Mouse (Mus musculus): Measurements from ENCODE around the gene Gm10799. TPM values are rescaled to one million over a fixed set of nuclear protein-coding genes. Genes with fewer than 3 reads are reported as not detected.
"Not testable (repeated sequence)": the region's sequence is repeated elsewhere in the genome, so short reads cannot be mapped to it uniquely, and the experiment has no call there.

Gm10799 gene
- polyA plus RNA-seq, 1 experiment = not detected

DNA sequence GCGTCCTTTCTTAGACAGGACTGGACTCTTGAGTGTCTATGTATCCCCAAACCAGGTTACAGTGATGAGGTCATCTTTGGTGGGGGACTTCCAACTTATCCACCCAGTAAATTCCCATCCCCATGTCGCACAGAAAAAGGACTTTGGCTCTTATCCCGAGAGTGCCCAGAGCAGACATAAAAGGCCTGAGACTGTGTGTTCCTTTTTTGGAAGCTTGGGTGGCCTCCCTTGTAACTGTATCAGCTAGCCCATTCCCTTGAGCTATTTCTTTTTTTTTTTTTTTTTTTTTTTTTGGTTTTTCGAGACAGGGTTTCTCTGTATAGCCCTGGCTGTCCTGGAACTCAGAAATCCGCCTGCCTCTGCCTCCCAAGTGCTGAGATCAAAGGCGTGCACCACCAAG, 2.8 kb downstream of the Gm10799 start, which contains the start of gene Gm10912:
Gm10912 (plus strand) TSS at position 301 of the 400 bp plus-strand sequence.
- DNase-seq (ENCODE audit: low spot score) = not testable (repeated sequence)

DNA sequence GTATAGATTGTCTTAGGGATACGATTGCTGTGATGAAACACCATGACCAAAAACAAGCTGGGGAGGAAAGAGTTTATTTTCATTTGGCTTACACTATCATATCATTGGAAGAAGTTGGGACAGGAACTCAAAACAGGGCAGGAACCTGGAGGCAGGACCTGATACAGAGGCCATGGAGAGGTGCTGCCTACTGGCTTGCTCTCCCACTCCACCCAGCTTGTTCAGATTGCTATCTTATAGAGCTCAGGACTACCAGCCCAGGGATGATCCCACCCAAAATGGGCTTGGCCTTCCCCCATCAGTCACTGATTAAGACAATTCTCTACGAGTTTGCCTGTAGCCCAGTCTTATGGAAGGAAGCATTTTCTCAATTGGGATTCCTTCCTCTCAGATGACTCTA, 4.2 kb downstream of the Gm10799 start:
- no peak for DNase-seq (ENCODE audit: low spot score)

- DNase-seq (ENCODE audit: low spot score) = no peak
These were observed 5.7 kb downstream of the Gm10799 start for GRCm38 (mm10) chr2:104062665-104063064.

GRCm38 (mm10) chr2:104060996-104061395, 7.4 kb downstream of the Gm10799 start:
- DNase-seq (ENCODE audit: low spot score) = no peak

- DNase-seq (ENCODE audit: low spot score) = no peak
These were observed 8.6 kb downstream of the Gm10799 start for GRCm38 (mm10) chr2:104059786-104060185.

- no peak for DNase-seq (ENCODE audit: low spot score)
These were observed 9.4 kb downstream of the Gm10799 start for GRCm38 (mm10) chr2:104058954-104059353.

DNA sequence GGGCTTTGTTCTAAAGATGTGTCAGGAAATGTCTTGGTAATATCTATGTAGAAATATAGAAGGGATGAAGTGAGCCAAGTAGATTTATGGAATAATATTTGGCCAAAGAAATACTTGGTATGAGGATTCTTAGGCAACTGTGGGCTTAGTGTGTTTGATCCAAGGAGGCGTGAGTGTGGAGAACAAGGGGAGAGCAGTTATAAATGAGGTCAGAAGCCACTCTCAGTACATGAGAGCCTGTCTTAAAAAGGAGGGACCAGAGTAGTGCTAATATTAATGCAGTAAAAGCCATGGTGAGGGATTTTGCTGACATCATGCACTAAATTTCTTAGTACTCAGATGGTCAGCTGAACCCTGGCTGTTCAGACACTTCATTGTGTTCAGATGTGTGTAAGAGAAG, 10.0 kb downstream of the Gm10799 start:
- no peak for DNase-seq (ENCODE audit: low spot score)

- no peak for DNase-seq (ENCODE audit: low spot score)
These were observed 23.8 kb downstream of the Gm10799 start for GRCm38 (mm10) chr2:104044479-104045080.

DNA sequence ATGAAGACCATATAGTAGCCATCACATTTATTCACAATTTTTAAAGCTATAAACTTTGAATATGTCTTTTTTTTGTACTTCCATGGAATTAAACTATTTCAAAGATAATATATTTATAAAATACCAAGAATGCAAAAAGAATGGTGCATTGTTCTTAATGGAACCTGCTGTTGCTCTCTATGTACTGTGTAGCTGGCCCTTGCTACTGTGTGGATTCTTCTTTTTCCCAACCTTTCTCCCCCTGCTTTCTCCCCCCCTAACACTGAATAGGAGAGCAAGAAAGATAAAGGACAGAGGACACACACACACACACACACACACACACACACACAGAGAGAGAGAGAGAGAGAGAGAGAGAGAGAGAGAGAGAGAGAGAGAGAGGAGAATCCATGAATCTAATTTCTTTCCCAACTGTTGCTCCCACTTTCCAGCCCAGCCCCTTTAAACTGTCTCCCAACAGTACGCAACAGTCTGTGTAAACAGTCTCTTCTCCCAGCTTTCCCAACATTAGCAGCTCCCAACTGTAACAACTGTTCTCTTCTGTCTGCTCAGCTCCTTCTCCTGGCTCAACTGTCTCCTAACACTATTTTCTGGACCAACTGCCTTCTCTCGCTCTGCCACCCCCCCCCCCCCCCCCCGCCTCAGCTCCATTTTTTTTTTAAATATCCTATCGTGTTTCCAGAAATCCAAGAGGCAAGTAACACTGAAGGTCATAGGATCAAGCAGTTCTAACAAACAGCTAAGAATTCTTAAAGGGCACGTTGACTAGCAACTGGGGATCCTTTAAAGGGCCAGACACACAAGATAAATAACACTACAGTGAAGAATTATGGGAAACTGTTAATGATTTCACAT, 24.5 kb downstream of the Gm10799 start:
- DNase-seq (ENCODE audit: low spot score) = no peak

- no peak for DNase-seq (ENCODE audit: low spot score)
These were observed 25.6 kb downstream of the Gm10799 start for GRCm38 (mm10) chr2:104042766-104043165.

- DNase-seq (ENCODE audit: low spot score) = no peak
These were observed 26.7 kb downstream of the Gm10799 start for GRCm38 (mm10) chr2:104041632-104042031.

DNA sequence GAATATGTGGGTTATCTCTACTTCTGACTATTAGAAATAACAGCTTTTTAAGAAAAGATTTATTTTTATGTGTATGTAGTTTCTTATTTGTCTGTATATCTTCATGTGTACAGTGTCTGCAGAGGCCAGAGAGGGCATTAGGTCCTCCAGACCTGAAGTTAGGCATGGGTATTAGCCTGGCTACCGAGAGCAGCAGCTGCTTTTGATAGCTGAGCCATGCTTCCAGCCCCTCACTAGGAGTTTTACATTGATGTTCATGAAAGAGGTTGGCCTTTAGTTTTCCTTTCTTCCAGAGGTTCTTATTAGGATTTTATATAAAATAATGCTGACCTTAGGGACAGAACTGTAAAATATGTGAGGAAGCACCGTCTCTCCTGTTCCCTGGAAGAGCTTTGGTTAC, 30.1 kb downstream of the Gm10799 start:
- DNase-seq (ENCODE audit: low spot score) = no peak

- DNase-seq (ENCODE audit: low spot score) = no peak
These were observed 32.0 kb downstream of the Gm10799 start for GRCm38 (mm10) chr2:104036316-104036715.

DNA sequence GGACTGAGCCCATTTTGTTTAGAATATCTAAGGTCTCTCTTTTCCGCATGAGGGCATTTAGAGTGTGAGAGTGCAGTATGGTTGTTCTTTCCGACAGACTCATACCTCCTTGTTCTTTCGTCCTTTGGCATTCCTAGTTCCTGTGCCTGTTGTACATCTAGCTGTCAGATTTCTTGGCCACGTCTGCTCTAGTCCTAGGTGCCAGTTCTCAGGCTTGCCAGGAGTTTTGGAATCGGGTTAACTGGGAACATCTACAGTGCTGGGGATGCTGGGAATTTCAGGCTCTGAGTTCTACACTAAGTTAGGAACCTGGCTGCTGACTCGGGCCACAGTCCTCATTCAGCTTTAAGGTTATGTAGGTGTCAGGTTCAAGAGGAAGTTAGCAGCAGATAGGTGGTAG, 32.8 kb downstream of the Gm10799 start:
- DNase-seq (ENCODE audit: low spot score) = no peak

- no peak for DNase-seq (ENCODE audit: low spot score)
These were observed 33.4 kb downstream of the Gm10799 start for GRCm38 (mm10) chr2:104034832-104035472.

- no peak for DNase-seq (ENCODE audit: low spot score)
These were observed 36.3 kb downstream of the Gm10799 start for GRCm38 (mm10) chr2:104032056-104032455.

- DNase-seq (ENCODE audit: low spot score) = no peak
These were observed 38.0 kb downstream of the Gm10799 start for GRCm38 (mm10) chr2:104030381-104030780.

- DNase-seq (ENCODE audit: low spot score) = no peak
These were observed 39.3 kb downstream of the Gm10799 start for GRCm38 (mm10) chr2:104029074-104029473.

GRCm38 (mm10) chr2:104028139-104028723, 40.1 kb downstream of the Gm10799 start, which contains the start of gene 4931422A03Rik:
Gene 4931422A03Rik, minus strand, starts transcription at chr2:104028361.
- no peak for DNase-seq (ENCODE audit: low spot score)

DNA sequence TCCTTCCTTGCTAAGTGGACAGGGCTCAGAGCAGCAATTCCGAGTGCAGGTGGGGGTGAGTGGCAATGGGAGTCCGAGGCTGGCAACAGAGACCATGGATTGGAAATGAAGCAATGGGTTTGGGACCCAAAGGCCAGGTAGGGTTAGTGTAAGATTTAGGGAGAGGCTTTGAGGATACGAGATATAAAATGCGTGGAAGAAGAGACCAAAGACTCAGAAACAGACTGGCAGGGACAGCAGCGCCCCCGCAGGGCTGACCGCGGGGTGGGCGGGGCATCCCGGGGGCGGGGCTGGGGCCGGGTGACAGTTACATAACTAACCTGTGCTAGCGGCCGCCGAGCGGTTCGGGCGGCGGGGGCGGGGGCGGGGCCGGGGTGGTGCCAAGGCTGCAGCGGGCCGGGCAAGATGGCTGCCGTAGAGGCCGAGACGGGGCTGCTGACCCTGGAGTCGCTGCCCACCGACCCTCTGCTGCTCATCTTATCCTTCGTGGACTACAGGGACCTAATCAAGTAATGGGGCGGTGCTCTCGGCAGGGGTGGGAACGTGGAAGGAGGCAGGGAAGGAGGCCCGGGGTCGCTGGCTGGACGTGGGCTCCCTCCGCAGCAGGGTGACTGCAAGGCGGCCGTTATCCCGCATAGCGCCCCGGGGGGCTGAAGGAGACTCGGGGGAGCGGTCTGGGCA, 40.8 kb downstream of the Gm10799 start, which contains the start of gene Fbxo3:
Fbxo3 (plus strand) TSS at position 264 of the 681 bp plus-strand sequence.
- DNase-seq (ENCODE audit: low spot score) = peak; percentile 68

- no peak for DNase-seq (ENCODE audit: low spot score)
These were observed 43.7 kb downstream of the Gm10799 start for GRCm38 (mm10) chr2:104024656-104025055.
